Mouse (Mus musculus) gonadal fat pad, adult 2 months (tissue): ENCODE results near the gene Bnc2. TPM values are rescaled to one million over a fixed set of nuclear protein-coding genes. Genes with fewer than 3 reads are reported as not detected.
A peak's percentile ranks its signal among the peaks of the same experiment; 100 is the strongest.

Source experiments
- DNase-seq: peaks from one replicate; pipeline ENCODE4 v3.0.0-alpha.2; 2012; ENCODE audit warnings: low read depth
- polyA plus RNA-seq: library from polyadenylated mRNA; depleted of rRNA; stranded (reverse); fragments of >200 nt; gene quantifications from 2 replicates; pipeline ENCODE4 v1.2.3, GENCODE M21; 2012

Gene Bnc2
- polyA plus RNA-seq, 1 experiment: 11.0 TPM

GRCm38 (mm10) chr4:84431677-84432515, 243.2 kb downstream of the Bnc2 start:
- no peak for DNase-seq

GRCm38 (mm10) chr4:84427955-84428354, 247.1 kb downstream of the Bnc2 start:
- DNase-seq: no peak

GRCm38 (mm10) chr4:84411431-84411830, 263.6 kb downstream of the Bnc2 start:
- peak; percentile 70 for DNase-seq

- no peak for DNase-seq
These were observed 267.6 kb downstream of the Bnc2 start for GRCm38 (mm10) chr4:84407328-84408028.

GRCm38 (mm10) chr4:84403356-84404145, 271.5 kb downstream of the Bnc2 start:
- DNase-seq: no peak

GRCm38 (mm10) chr4:84388991-84389390, 286.1 kb downstream of the Bnc2 start:
- DNase-seq: no peak

- peak; percentile 81 for DNase-seq
These were observed 289.9 kb downstream of the Bnc2 start for GRCm38 (mm10) chr4:84385156-84385555.

- DNase-seq: no peak
These were observed 295.8 kb downstream of the Bnc2 start for GRCm38 (mm10) chr4:84379289-84379688.

- no peak for DNase-seq
These were observed 297.6 kb downstream of the Bnc2 start for GRCm38 (mm10) chr4:84377513-84377912.

GRCm38 (mm10) chr4:84362337-84362823, 312.7 kb downstream of the Bnc2 start:
- no peak for DNase-seq

- DNase-seq: no peak
These were observed 313.9 kb downstream of the Bnc2 start for GRCm38 (mm10) chr4:84361165-84361564.

- DNase-seq: no peak
These were observed 315.1 kb downstream of the Bnc2 start for GRCm38 (mm10) chr4:84359996-84360395.

GRCm38 (mm10) chr4:84358204-84358603, 316.9 kb downstream of the Bnc2 start:
- DNase-seq: no peak

- DNase-seq: no peak
These were observed 317.7 kb downstream of the Bnc2 start for GRCm38 (mm10) chr4:84357382-84357781.

- no peak for DNase-seq
These were observed 318.5 kb downstream of the Bnc2 start for GRCm38 (mm10) chr4:84356468-84357153.

- no peak for DNase-seq
These were observed 322.4 kb downstream of the Bnc2 start for GRCm38 (mm10) chr4:84352656-84353055.

- no peak for DNase-seq
These were observed 325.5 kb downstream of the Bnc2 start for GRCm38 (mm10) chr4:84349536-84349935.

GRCm38 (mm10) chr4:84339172-84339571, 335.9 kb downstream of the Bnc2 start:
- no peak for DNase-seq

GRCm38 (mm10) chr4:84331995-84332394, 343.1 kb downstream of the Bnc2 start:
- no peak for DNase-seq

- no peak for DNase-seq
These were observed 343.6 kb downstream of the Bnc2 start for GRCm38 (mm10) chr4:84331450-84331849.

- no peak for DNase-seq
These were observed 344.6 kb downstream of the Bnc2 start for GRCm38 (mm10) chr4:84330509-84330908.
